Mouse (Mus musculus) cortical plate, adult 2 months (tissue): ENCODE data around the gene Fam78a.

ENCODE experiments used
- CTCF ChIP-seq: fragments of 200-500 bp; IDR thresholded peaks from 2 replicates; pipeline ENCODE4 v1.5.1; 2011; ENCODE audit warnings: mild to moderate bottlenecking, control low read depth, low read length; ENCODE audit not compliant: insufficient read depth; ENCODE audit errors: extremely low read depth
- POLR2A ChIP-seq: fragments of 200-500 bp; IDR thresholded peaks from 2 replicates; pipeline ENCODE4 v1.6.1; 2011; ENCODE audit warnings: mild to moderate bottlenecking, low read length, control low read depth; ENCODE audit not compliant: insufficient read depth; ENCODE audit errors: extremely low read depth

GRCm38 (mm10) chr2:32080681-32081080 is 4.0 kb downstream of the Fam78a start:
- TF ChIP-seq CTCF (no peak), POLR2A (no peak)
